Mouse (Mus musculus) myocyte (in vitro differentiated cells): ENCODE data around the gene Tmem107.

Experiments used
- MAX ChIP-seq: IDR thresholded peaks from one replicate; pipeline ENCODE4 v1.6.1; 2011; ENCODE audit warnings: low read depth, mild to moderate bottlenecking, control low read depth
- POLR2AphosphoS2 ChIP-seq: IDR thresholded peaks from one replicate; pipeline ENCODE4 v1.6.1; 2011; ENCODE audit warnings: low read depth, control low read depth; ENCODE audit not compliant: insufficient read length
- TCF12 ChIP-seq: IDR thresholded peaks from one replicate; pipeline ENCODE4 v1.6.1; 2011; ENCODE audit warnings: mild to moderate bottlenecking, control low read depth; ENCODE audit not compliant: poor library complexity, insufficient read depth, severe bottlenecking
- TCF3 ChIP-seq: IDR thresholded peaks from one replicate; pipeline ENCODE4 v1.6.1; 2011; ENCODE audit warnings: low read depth, control low read depth; ENCODE audit not compliant: insufficient read length

DNA sequence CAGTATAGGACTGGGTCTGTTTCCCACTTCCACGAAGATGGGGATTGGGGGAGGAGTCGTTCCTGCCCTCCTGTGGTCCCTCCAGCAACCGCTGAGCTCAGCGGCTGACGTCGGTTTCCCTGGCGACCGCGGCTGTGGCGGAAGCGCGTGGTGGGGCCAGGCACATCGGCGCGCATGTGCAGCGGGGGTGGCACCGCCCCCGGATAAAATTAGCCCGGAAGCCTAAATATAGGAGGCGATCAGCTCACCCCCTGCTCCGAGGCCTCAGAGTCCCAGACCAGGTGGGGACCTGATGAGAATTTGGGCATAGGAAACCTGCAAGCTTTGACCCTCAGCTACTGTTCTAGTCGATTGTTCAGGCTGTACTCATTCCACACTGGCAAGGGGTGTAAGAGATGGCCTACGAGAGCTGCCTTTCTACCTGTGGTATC is 29.3 kb downstream of the Tmem107 start:
- TF ChIP-seq POLR2AphosphoS2 = no peak
- TF ChIP-seq MAX = no peak
- no peak for TF ChIP-seq TCF3
- TF ChIP-seq TCF12 = no peak
